Mouse (Mus musculus) kidney, postnatal 25 days (tissue): ENCODE results near the gene Ssc5d.

ENCODE experiments used
- DNase-seq, 2 experiments: peaks; one replicate each; pipeline ENCODE4 v3.0.0; 2021; ENCODE audit warnings: mixed read lengths in 2 of 2

The Ssc5d gene

DNA sequence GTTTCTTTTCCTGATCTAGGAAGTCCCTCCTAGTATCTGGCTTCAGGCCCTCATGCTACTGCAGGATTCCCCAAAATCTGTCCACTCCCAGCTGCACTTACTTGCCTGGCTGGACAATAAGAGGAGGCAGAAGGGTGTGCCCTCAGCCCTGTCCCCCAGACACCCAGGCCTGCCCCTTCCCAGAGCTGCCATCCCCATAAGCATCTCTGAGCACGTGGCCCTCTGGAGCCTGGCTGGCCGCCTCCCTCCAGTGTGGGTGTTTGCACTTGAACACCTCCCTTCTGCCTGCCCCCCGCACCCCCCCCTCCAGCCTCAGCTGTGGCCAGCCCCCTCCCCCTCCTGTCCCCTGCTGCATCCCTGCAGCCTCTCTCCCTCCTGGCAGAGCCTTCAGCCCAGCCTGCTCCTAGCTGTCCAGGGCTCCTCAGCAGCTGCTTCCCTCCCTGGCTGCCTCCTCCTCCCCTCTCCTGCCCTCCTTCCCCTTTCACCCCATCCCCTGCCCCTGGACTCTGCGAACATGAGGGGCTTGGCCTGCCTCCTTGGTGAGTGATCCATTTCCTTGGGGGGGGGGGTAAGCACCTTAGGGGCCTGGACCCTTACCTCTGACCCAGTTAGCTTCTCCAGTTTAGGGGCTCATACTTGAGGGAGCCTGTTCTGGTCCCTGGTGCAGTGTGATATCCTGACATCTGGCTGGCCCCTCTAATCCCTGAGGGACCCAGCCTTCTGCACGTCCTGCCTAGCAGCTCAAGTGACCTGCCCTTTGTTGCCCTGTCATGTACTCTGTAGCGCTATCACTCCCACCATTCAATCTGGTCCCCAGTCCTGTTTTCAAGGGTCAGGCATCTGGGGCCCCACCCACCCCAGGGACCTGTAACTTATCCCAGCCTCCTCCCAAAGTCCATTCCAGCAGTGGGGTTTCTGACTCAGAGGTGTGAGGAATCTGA lies at the start of gene Ssc5d:
Gene Ssc5d (plus strand): TSS at position 345 of the 941 bp plus-strand sequence.
- peak in 1 of 2 experiments; percentile 56 for DNase-seq

GRCm38 (mm10) chr7:4876753-4877221 lies 48.8 kb upstream of the Ssc5d start, which contains the start of gene Isoc2a:
Isoc2a (plus strand) TSS chr7:4877153.
- DNase-seq: peak; percentile 93 to 98

GRCm38 (mm10) chr7:4877226-4877625 lies 48.4 kb upstream of the Ssc5d start:
- no peak for DNase-seq

DNA sequence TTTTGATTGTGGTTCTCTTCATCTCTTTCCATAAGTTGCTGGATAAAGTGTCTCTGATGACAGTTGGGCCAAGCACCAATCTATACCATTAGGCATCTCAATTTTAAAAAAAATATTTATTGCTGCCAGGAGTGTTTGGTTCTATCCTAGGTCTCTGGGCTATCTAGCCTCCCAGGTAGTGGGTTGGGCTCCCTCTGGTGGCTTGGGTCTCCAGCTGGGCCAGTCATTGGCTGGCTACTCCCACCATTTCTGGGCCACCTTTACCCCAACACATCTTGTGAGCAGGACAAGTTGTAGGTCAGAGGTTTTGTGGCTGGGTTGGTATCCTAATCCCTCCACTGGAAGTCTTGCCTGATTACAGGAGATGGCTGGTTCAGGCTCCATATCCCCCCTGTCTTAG lies 47.4 kb upstream of the Ssc5d start:
- DNase-seq: peak; percentile 63 to 73

GRCm38 (mm10) chr7:4879036-4879435 lies 46.5 kb upstream of the Ssc5d start:
- DNase-seq: peak in 1 of 2 experiments; percentile 14

DNA sequence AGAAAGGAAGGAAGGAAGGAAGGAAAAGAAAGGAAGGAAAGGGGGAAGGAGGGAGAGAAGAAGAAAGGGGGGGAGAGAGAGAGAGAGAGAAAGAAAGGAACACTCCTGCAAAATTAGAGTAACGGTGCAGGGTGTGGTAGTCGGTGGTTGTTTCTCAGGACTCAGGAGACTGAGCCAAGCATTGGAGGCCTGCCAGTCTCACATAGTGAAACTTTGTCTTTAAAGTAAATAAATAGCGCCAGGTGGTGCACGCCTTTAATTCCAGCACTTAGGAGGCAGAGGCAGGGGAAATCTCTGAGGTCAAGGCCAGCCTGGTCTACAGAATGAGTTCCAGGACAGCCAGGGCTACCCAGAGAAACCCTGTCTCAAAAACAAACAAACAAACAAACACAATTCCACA lies 38.9 kb upstream of the Ssc5d start:
- DNase-seq: peak; percentile 40 to 57

DNA sequence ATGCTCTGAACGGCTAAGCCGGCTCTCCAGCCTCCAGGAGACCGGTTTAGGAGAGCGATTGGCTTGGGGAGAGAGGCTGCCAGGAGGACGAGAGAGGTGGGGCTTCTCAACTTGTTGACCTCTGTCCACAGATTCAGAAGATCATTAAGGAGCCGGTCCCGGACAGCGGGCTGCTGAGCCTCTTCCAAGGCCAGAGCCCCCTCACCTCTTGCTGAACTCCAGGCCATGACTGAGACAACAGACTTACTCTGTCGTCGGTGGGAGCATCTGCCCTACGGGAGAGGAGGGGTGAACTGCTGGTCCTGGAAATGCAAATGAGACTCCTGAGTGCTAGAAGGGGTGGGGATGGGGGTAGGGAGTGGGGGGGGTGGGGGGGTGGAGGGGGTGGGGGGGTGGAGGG lies 30.4 kb upstream of the Ssc5d start:
- DNase-seq: peak in 1 of 2 experiments; percentile 31

- DNase-seq: peak in 1 of 2 experiments; percentile 51
Measured at GRCm38 (mm10) chr7:4898851-4899648, 26.5 kb upstream of the Ssc5d start.

DNA sequence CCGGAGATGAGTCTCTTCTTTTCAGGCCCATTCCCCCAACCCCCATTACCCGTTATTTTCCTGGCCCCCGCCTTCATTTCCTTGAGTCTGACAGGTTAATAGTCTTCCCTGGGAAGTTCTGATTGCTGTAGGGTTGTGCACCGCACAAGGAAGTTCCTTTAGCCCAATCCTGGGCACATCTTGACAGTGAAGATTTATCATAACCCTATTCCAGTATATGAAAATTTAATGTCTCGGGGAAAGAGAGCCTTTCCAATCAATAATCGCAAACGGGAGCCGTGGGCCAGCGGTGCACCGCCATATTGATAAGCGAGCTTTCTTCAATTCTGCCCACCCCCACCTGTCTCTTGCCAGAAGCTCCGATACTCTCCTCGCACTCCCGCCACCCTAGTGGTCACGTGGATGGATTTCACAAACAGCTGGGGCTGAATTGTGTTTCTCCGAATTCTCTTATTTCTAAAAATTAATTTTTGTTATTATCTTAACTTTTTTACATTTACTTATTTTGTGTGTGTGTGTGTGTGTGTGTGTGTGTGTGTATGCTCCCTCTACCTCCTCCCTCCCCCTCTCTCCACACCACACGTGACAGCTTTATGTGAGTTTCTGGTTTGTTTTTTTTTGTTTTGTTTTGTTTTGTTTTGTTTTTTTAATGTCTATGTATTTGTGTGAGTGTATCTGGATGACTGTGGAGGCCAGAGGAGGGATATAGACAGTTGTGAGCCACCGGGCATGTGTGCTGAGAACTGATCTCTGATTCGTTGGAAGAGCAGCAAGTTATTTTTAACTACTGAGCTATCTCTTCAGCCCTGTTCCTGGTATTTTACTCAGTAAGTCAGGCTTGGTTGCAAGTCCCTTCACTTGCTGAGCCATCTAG lies 25.7 kb upstream of the Ssc5d start:
- DNase-seq: peak; percentile 43 to 47

DNA sequence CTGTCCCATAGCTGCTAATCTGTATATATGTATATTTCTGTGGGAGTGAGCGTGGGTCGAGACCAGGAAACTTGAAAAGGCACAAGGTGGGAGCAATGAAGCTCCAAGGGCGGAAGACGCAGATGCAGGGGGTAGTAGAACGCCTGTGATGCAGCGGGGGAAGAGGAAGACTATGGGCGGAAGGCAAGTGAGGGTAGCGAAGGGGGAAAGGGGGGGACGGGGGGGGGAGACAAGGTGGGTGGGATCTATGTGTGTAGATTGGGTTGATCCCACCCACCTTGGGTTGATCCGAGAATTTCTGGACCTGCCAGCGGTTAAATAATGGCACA lies 25.1 kb upstream of the Ssc5d start:
- DNase-seq: peak in 1 of 2 experiments; percentile 12

GRCm38 (mm10) chr7:4901171-4901570 lies 24.4 kb upstream of the Ssc5d start:
- peak in 1 of 2 experiments; percentile 45 for DNase-seq

DNA sequence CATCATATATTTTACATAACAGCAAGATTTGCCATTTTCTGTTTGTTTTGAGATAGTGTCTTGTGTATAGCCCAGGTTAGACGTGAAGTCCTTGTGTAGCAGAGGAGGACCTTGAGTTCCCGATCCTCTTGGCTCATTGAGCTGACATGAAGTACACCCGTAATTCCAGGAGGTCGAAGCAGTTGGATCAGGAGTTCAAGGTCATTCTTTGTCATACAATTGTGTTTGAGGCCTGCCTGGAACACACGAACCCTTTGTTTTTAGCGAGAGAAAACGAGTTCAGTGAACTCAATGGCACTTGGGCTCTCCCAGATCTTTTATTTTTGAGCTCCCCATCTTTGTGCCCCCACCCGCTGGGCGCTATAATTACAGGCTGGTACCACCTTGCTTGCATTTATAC lies 23.2 kb upstream of the Ssc5d start:
- peak in 1 of 2 experiments; percentile 7 for DNase-seq

DNA sequence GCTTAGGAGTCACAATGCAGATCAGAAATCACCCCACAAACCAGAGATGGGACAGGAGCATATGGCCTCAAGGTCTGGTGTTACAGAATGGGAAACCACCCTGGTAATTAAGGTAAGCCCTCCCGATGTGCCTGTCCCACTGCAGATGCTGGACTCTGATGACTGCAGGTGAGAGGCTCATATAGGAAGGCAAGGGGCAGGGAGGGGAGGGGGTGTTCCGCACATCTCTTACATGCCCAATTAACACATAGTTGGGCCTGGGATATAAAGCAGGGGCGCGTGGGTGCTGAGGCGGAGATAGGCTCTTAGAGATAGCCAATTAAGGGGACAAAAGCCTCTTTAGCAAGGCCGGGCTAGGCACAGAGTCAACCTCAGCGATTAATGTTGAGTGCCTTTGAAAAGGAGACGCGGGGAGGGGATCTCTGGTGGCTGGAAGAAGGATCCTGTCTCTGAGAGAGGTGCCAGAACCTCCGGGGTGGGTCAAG lies 19.1 kb upstream of the Ssc5d start, which contains the start of gene Gm36210:
Gene Gm36210 (minus strand): TSS at position 51 of the 485 bp plus-strand sequence.
- peak in 1 of 2 experiments; percentile 10 for DNase-seq

GRCm38 (mm10) chr7:4911561-4911960 lies 14.0 kb upstream of the Ssc5d start:
- DNase-seq: peak; percentile 68 to 79

- DNase-seq: no peak
Measured at GRCm38 (mm10) chr7:4912248-4912647, 13.3 kb upstream of the Ssc5d start.

DNA sequence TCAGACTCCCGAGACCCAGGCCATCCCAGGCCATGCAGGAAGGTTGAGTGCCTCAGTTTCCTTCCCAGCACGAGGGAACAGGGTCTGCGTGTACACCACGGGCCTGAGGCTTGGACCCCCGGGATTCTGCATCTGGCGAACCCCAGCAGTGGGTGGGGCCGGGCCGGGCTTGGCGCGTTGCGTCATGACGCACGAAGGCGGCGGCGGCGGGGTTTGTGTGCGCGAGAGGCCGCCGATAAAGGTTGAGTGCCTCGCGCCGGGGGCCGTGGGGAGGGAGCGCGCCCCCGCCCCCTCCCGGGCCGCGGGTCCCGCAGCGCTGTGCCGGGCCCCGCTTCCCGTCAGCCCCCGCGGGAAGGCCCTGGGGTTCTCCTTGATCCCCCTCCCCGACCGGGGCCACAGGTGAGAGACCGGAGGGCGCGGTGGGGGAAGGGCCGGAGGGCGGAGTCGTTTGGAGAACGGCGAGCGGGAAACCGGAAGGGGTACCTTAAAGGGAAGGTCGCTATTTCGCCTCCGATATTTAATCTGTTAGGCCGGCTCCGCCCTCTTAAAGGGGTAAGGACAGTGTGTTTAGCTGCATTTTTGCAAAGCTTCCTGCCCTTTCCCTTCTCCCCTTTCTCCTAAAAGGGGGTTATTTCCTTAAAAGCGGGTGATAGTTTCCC lies 10.4 kb upstream of the Ssc5d start, which contains the start of gene Zfp628:
Gene Zfp628 (plus strand): TSS at position 211 of the 659 bp plus-strand sequence.
- peak; percentile 95 to 96 for DNase-seq

- no peak for DNase-seq
Measured at GRCm38 (mm10) chr7:4915669-4916416, 9.7 kb upstream of the Ssc5d start.

- DNase-seq: no peak
Measured at GRCm38 (mm10) chr7:4917494-4917893, 8.1 kb upstream of the Ssc5d start.

GRCm38 (mm10) chr7:4918681-4919080 lies 6.9 kb upstream of the Ssc5d start:
- DNase-seq: no peak

DNA sequence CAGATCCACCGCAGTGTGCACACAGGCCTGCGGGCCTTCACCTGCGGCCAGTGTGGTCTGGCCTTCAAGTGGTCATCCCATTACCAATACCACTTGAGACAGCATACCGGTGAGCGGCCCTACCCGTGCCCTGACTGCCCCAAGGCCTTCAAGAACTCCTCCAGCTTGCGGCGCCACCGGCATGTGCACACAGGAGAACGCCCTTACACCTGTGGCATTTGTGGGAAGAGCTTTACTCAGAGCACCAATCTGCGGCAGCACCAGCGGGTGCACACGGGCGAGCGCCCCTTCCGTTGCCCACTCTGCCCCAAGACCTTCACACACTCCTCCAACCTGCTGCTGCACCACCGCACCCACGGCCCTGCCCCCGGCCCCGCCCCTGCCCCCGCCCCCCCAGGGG lies 6.5 kb upstream of the Ssc5d start:
- no peak for DNase-seq

DNA sequence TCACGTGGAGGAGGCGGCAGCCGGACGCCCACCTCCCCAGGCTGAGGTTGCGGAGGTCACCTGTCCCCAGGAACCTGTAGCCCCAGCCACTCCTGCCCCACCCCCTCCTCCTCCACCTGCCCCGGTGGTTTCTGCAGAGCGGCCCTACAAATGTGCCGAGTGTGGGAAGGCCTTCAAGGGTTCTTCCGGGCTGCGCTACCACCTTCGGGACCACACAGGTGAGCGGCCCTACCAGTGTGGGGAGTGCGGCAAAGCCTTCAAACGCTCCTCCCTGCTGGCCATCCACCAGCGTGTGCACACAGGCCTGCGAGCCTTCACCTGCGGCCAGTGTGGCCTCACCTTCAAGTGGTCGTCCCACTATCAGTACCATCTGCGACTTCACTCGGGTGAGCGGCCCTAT lies 5.6 kb upstream of the Ssc5d start:
- DNase-seq: no peak
